In the genomic region with DNA sequence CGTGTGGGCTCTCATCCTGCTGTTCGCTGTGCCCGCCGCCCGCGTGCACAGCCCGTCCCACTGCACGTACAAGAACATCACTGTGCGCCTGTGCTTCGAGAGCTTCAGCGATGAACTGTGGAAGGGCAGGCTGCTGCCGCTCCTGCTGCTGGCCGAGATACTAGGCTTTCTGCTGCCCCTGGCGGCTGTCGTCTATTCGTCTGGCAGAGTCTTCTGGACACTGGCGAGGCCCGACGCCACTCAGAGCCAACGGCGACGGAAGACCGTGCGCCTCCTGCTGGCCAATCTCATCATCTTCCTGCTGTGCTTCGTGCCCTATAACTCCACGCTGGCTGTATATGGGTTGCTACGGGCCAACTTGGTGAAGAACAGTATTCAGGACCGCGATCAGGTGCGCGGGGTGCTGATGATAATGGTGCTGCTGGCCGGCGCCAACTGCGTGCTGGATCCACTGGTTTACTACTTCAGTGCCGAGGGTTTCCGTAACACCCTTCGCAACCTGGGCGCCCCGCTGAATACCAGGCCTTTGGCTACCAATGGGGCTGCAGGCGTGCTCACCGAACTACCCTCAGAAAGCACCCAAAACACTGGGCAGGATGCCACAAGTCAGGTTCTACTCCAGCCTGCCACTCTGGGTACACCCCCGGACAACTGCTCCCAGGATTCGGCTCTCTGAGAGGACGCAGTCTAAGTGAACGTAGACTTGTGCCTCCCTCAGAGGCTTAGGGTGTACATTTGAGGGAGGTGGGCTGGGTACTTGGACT, we compare ENCODE assay signal across 8 mouse cellular contexts. TPM values are rescaled to one million over a fixed set of nuclear protein-coding genes. Genes with fewer than 3 reads are reported as not detected.
DNase-seq lines count a peak whose midpoint lies in the region; ATAC-seq and TF ChIP-seq lines count a peak whose summit lies in the region.

No protein-coding gene starts in this region.

- H3K27ac ChIP-seq in small intestine, adult 2 months (ENCODE audit: insufficient read depth, low read depth, low read length) = no peak overlapping the region

- ATAC-seq in megakaryocyte, adult 5-6 weeks (ENCODE audit: poor library complexity, severe bottlenecking) = no peak

- intact Hi-C loops in left cerebral cortex, postnatal 10 days (cut with DNase I) = loop anchor here (2.0 to 10.0 kb wide), 3 partner anchors 35 to 227 kb away; partner anchors contain the start of genes Mlf2 and P3h3

- peaks cover 24% of the 10 kb centered on the region for H3K36me3 ChIP-seq in small intestine, adult 2 months (ENCODE audit: control insufficient read depth, insufficient read depth, low read length)

- H3K27me3 ChIP-seq in small intestine, adult 2 months (ENCODE audit: control insufficient read depth, insufficient read depth, low read length) = no peaks in the 10 kb centered on the region

- TF ChIP-seq CTCF in small intestine, adult 2 months (IDR thresholded peaks at IDR 0.05; ENCODE audit: extremely low read depth, insufficient read length, insufficient replicate concordance, low read depth, low read length) = peak; percentile 81

- DNase-seq in adrenal gland, postnatal 25 days = peak; percentile 90
- DNase-seq in cerebellum, postnatal 4 days (ENCODE audit: low spot score in 2 of 2) = peak; percentile 86 to 95
- DNase-seq in gastrocnemius, adult 8-10 months (ENCODE audit: low spot score in 2 of 2) = peak; percentile 83 to 90
- DNase-seq in hindlimb bud, embryonic 11.5 days (ENCODE audit: extremely low spot score, low read depth, low spot score) = peak; percentile 91
- DNase-seq in left cerebral cortex, postnatal 10 days (ENCODE audit: extremely low spot score in 1 of 2, low spot score in 2 of 2) = peak; percentile 84 to 96
- DNase-seq in mesoderm, embryonic 11.5 days (ENCODE audit: low read depth, low spot score) = peak; percentile 97

- 50% methylated on average over 45 of the region's 45 CpGs for WGBS in small intestine, adult 2 months

- peak overlapping the region; percentile 28 for H3K4me3 ChIP-seq in small intestine, adult 2 months (ENCODE audit: low read depth, low read length)

- no peak for TF ChIP-seq POLR2A in small intestine, adult 2 months (IDR thresholded peaks at IDR 0.05; ENCODE audit: low read depth, low read length)

- H3K4me1 ChIP-seq in small intestine, adult 2 months (ENCODE audit: control insufficient read depth, insufficient read depth, insufficient read length, low read length) = peaks cover 15% of the 10 kb centered on the region

RNA-seq across cellular contexts. Expression of gene Chd4, which starts 13.8 kb away (rescaled TPM):
- 175 and 203 TPM in 2 replicates for total RNA-seq in adrenal gland, postnatal 25 days (2021)
- total RNA-seq in gastrocnemius, adult 8-10 months (2022) = 10 to 100 TPM; 72.6 to 77.3 (median 74.3) TPM
- 100 to 1,000 TPM; 147 to 157 TPM for total RNA-seq in left cerebral cortex, postnatal 10 days (2021)
- 39.9 and 64.3 TPM in 2 replicates for polyA plus RNA-seq in small intestine, adult 2 months (2012; rRNA removed)
- total RNA-seq in megakaryocyte, adult 5-6 weeks (2015) = 64.9 and 75.9 TPM in 2 replicates
- total RNA-seq in megakaryocyte, adult 5-6 weeks (2017) = 282 and 336 TPM in 2 replicates

RNA-seq across cellular contexts. Expression of gene Lpar5, which starts 14.3 kb away (rescaled TPM):
- 0.36 TPM in 1 of 2 replicates, not detected in the other for total RNA-seq in adrenal gland, postnatal 25 days (2021)
- total RNA-seq in gastrocnemius, adult 8-10 months (2022) = under 1 TPM in 1 of 4 experiments, not detected in 3; 0.20 TPM
- 1 to 10 TPM in 1 of 2 experiments, under 1 TPM in 1; 0.45 to 1.0 TPM for total RNA-seq in left cerebral cortex, postnatal 10 days (2021)
- 133 and 223 TPM in 2 replicates for polyA plus RNA-seq in small intestine, adult 2 months (2012; rRNA removed)
- 25.1 and 25.5 TPM in 2 replicates for total RNA-seq in megakaryocyte, adult 5-6 weeks (2015)
- total RNA-seq in megakaryocyte, adult 5-6 weeks (2017) = 27.6 and 30.0 TPM in 2 replicates

RNA-seq across cellular contexts. Expression of gene Acrbp, which starts 32.5 kb away (rescaled TPM):
- total RNA-seq in adrenal gland, postnatal 25 days (2021) = 10.4 and 11.7 TPM in 2 replicates
- 1 to 10 TPM in 3 of 4 experiments, under 1 TPM in 1; 0.97 to 2.5 (median 1.5) TPM for total RNA-seq in gastrocnemius, adult 8-10 months (2022)
- total RNA-seq in left cerebral cortex, postnatal 10 days (2021) = 1 to 10 TPM; 8.0 to 8.7 TPM
- polyA plus RNA-seq in small intestine, adult 2 months (2012; rRNA removed) = 7.5 and 18.2 TPM in 2 replicates
- 9.0 and 14.2 TPM in 2 replicates for total RNA-seq in megakaryocyte, adult 5-6 weeks (2015)
- total RNA-seq in megakaryocyte, adult 5-6 weeks (2017) = 3.4 and 8.8 TPM in 2 replicates

RNA-seq across cellular contexts. Expression of gene Ing4, which starts 42.4 kb away (rescaled TPM):
- 82.3 and 102 TPM in 2 replicates for total RNA-seq in adrenal gland, postnatal 25 days (2021)
- total RNA-seq in gastrocnemius, adult 8-10 months (2022) = 10 to 100 TPM; 19.8 to 22.3 (median 20.7) TPM
- total RNA-seq in left cerebral cortex, postnatal 10 days (2021) = 10 to 100 TPM; 56.9 to 59.9 TPM
- polyA plus RNA-seq in small intestine, adult 2 months (2012; rRNA removed) = 14.2 and 32.7 TPM in 2 replicates
- total RNA-seq in megakaryocyte, adult 5-6 weeks (2015) = 33.0 and 35.7 TPM in 2 replicates
- total RNA-seq in megakaryocyte, adult 5-6 weeks (2017) = 63.3 and 63.9 TPM in 2 replicates

RNA-seq across cellular contexts. Expression of gene Nop2, which starts 49.7 kb away (rescaled TPM):
- total RNA-seq in adrenal gland, postnatal 25 days (2021) = 36.2 and 44.0 TPM in 2 replicates
- 10 to 100 TPM; 16.3 to 21.1 (median 19.0) TPM for total RNA-seq in gastrocnemius, adult 8-10 months (2022)
- total RNA-seq in left cerebral cortex, postnatal 10 days (2021) = 10 to 100 TPM; 32.4 to 35.6 TPM
- polyA plus RNA-seq in small intestine, adult 2 months (2012; rRNA removed) = 6.5 and 7.8 TPM in 2 replicates
- 8.5 and 12.1 TPM in 2 replicates for total RNA-seq in megakaryocyte, adult 5-6 weeks (2015)
- 22.6 and 24.6 TPM in 2 replicates for total RNA-seq in megakaryocyte, adult 5-6 weeks (2017)

Comparison
In these comparisons a context has a peak if more than half of its experiments do, and no peak if none do; other contexts are left out.
1. RNA of gene Lpar5, which starts 14.3 kb away (total RNA-seq): 25.1 to 30.0 TPM in megakaryocyte, adult 5-6 weeks; 0.45 to 1.0 TPM in left cerebral cortex, postnatal 10 days, 0.36 TPM in adrenal gland, postnatal 25 days and 0.20 TPM in gastrocnemius, adult 8-10 months; every median in the first group is over 10 times any median in the second.
2. Peak in every context shown above with its lines, with median percentiles within 50 percentile points of each other: DNase-seq.